Mouse (Mus musculus): Measurements from ENCODE around the gene B3galnt1. TPM values are rescaled to one million over a fixed set of nuclear protein-coding genes. Genes with fewer than 3 reads are reported as not detected.
"Not testable (repeated sequence)": the region's sequence is repeated elsewhere in the genome, so short reads cannot be mapped to it uniquely, and the experiment has no call there.

The B3galnt1 gene
- polyA plus RNA-seq, 1 experiment from 2014 or later, result 29.3 TPM

- H3K27ac ChIP-seq (ENCODE audit: low read depth, low read length), result no peak overlapping the region
- H3K4me3 ChIP-seq (ENCODE audit: low read depth, low read length), result no peak overlapping the region
- no peak for ATAC-seq (replicated peaks; ENCODE audit: insufficient number of reproducible peaks, low FRiP score, low TSS enrichment)
- no peak overlapping the region for H3K4me2 ChIP-seq
- H3K9me3 ChIP-seq (replicated peaks; ENCODE audit: control insufficient read depth, low read length), result no peaks in the 10 kb centered on the region
- peaks cover 3% of the 10 kb centered on the region; the same call in 1 of the 2 replicates for H3K36me3 ChIP-seq (ENCODE audit: control insufficient read depth, insufficient read depth, low read length)
- H3K27me3 ChIP-seq (ENCODE audit: control insufficient read depth, insufficient read depth, low read length), result no peaks in the 10 kb centered on the region
- H3K4me1 ChIP-seq (ENCODE audit: control insufficient read depth, insufficient read depth, low read length), result no peaks in the 10 kb centered on the region
- no peak overlapping the region for H3K9ac ChIP-seq (ENCODE audit: low read depth, low read length)
- WGBS (ENCODE audit: insufficient replicate concordance), result 82% methylated on average over 1 of the region's 1 CpGs
Observed at GRCm38 (mm10) chr3:69578791-69579190, 20.0 kb downstream of the B3galnt1 start.

DNA sequence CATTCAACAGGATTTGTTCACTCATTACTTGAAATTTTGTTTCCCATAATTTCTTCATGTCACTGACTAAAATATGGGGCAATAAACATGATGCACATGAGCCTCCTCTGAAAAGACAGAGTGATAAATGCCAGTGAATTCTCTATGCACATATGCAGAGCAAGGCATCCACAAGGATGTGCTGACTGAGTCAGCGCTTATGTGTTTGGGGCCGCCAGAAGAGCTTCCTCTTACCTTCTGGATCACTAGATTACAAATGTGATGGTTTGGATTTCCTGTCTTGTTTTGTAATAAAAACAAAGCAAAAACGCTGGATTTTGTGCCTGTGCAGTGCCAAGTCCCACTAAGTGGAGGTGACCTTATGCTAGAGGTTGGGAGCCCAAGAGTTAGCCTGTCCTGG lies 22.0 kb downstream of the B3galnt1 start:
- Histone ChIP-seq H3K9me3 (replicated peaks; ENCODE audit: control insufficient read depth, low read length) (no peaks in the 10 kb centered on the region), H3K27me3 (ENCODE audit: control insufficient read depth, insufficient read depth, low read length) (no peaks in the 10 kb centered on the region), H3K4me2 (no peak overlapping the region), H3K9ac (ENCODE audit: low read depth, low read length) (no peak overlapping the region), H3K4me3 (ENCODE audit: low read depth, low read length) (no peak overlapping the region), H3K4me1 (ENCODE audit: control insufficient read depth, insufficient read depth, low read length) (no peaks in the 10 kb centered on the region), H3K36me3 (ENCODE audit: control insufficient read depth, insufficient read depth, low read length) (peaks cover 3% of the 10 kb centered on the region; the same call in 1 of the 2 replicates), H3K27ac (ENCODE audit: low read depth, low read length) (no peak overlapping the region)
- 69% methylated on average over 3 of the region's 3 CpGs for WGBS (ENCODE audit: insufficient replicate concordance)
- ATAC-seq (replicated peaks; ENCODE audit: insufficient number of reproducible peaks, low FRiP score, low TSS enrichment), result no peak

GRCm38 (mm10) chr3:69575577-69575976 lies 23.2 kb downstream of the B3galnt1 start:
- H3K27ac ChIP-seq (ENCODE audit: low read depth, low read length), result no peak overlapping the region
- no peak overlapping the region for H3K9ac ChIP-seq (ENCODE audit: low read depth, low read length)
- no peaks in the 10 kb centered on the region for H3K9me3 ChIP-seq (replicated peaks; ENCODE audit: control insufficient read depth, low read length)
- no peaks in the 10 kb centered on the region for H3K27me3 ChIP-seq (ENCODE audit: control insufficient read depth, insufficient read depth, low read length)
- H3K4me1 ChIP-seq (ENCODE audit: control insufficient read depth, insufficient read depth, low read length), result no peaks in the 10 kb centered on the region
- H3K36me3 ChIP-seq (ENCODE audit: control insufficient read depth, insufficient read depth, low read length), result peaks cover 3% of the 10 kb centered on the region; the same call in 1 of the 2 replicates
- H3K4me3 ChIP-seq (ENCODE audit: low read depth, low read length), result no peak overlapping the region
- 90% methylated on average over 11 of the region's 11 CpGs for WGBS (ENCODE audit: insufficient replicate concordance)
- H3K4me2 ChIP-seq, result no peak overlapping the region
- no peak for ATAC-seq (replicated peaks; ENCODE audit: insufficient number of reproducible peaks, low FRiP score, low TSS enrichment)

GRCm38 (mm10) chr3:69572561-69572960 lies 26.2 kb downstream of the B3galnt1 start:
- Histone ChIP-seq H3K27ac (ENCODE audit: low read depth, low read length) (no peak overlapping the region), H3K9me3 (replicated peaks; ENCODE audit: control insufficient read depth, low read length) (no peaks in the 10 kb centered on the region), H3K27me3 (ENCODE audit: control insufficient read depth, insufficient read depth, low read length) (no peaks in the 10 kb centered on the region), H3K4me1 (ENCODE audit: control insufficient read depth, insufficient read depth, low read length) (no peaks in the 10 kb centered on the region), H3K4me2 (no peak overlapping the region), H3K9ac (ENCODE audit: low read depth, low read length) (no peak overlapping the region), H3K4me3 (ENCODE audit: low read depth, low read length) (no peak overlapping the region), H3K36me3 (ENCODE audit: control insufficient read depth, insufficient read depth, low read length) (peaks cover 1% of the 10 kb centered on the region; the same call in 1 of the 2 replicates)
- 86% methylated on average over 5 of the region's 5 CpGs for WGBS (ENCODE audit: insufficient replicate concordance)
- no peak for ATAC-seq (replicated peaks; ENCODE audit: insufficient number of reproducible peaks, low FRiP score, low TSS enrichment)

- H3K9ac ChIP-seq (ENCODE audit: low read depth, low read length); H3K9me3 ChIP-seq (replicated peaks; ENCODE audit: control insufficient read depth, low read length); H3K36me3 ChIP-seq (ENCODE audit: control insufficient read depth, insufficient read depth, low read length); H3K4me3 ChIP-seq (ENCODE audit: low read depth, low read length); H3K27me3 ChIP-seq (ENCODE audit: control insufficient read depth, insufficient read depth, low read length); H3K27ac ChIP-seq (ENCODE audit: low read depth, low read length); H3K4me1 ChIP-seq (ENCODE audit: control insufficient read depth, insufficient read depth, low read length); ATAC-seq (replicated peaks; ENCODE audit: insufficient number of reproducible peaks, low FRiP score, low TSS enrichment); H3K4me2 ChIP-seq: not testable (repeated sequence)
- WGBS (ENCODE audit: insufficient replicate concordance), result 94% methylated on average over 1 of the region's 1 CpGs
Observed at GRCm38 (mm10) chr3:69565586-69565985, 33.2 kb downstream of the B3galnt1 start.

DNA sequence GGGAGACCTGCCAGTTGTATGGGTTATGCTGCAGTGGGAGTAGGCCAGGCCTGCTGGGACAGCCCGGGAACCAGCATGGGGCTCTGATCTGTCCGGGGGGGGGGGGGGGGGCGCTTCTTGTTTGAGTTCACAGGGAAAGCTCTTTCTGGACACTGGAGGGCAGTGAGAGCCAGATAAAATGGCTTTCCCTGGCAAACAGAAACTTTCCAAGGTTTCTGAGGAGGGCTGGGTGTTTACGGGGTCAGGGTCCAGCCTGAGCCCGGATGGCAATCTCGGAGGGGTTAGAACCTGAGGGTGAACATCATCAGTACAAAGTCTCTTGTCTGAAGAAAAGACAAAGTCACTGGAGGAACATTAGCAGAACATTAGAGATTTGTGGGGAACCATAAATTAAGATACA lies 35.4 kb downstream of the B3galnt1 start:
- no peaks in the 10 kb centered on the region for H3K27me3 ChIP-seq (ENCODE audit: control insufficient read depth, insufficient read depth, low read length)
- no peak overlapping the region for H3K4me2 ChIP-seq
- WGBS (ENCODE audit: insufficient replicate concordance), result 70% methylated on average over 6 of the region's 6 CpGs
- H3K36me3 ChIP-seq (ENCODE audit: control insufficient read depth, insufficient read depth, low read length), result no peaks in the 10 kb centered on the region
- ATAC-seq (replicated peaks; ENCODE audit: insufficient number of reproducible peaks, low FRiP score, low TSS enrichment), result no peak
- H3K27ac ChIP-seq (ENCODE audit: low read depth, low read length), result no peak overlapping the region
- H3K4me1 ChIP-seq (ENCODE audit: control insufficient read depth, insufficient read depth, low read length), result peaks cover 10% of the 10 kb centered on the region; the same call in 1 of the 2 replicates
- no peaks in the 10 kb centered on the region for H3K9me3 ChIP-seq (replicated peaks; ENCODE audit: control insufficient read depth, low read length)
- no peak overlapping the region for H3K9ac ChIP-seq (ENCODE audit: low read depth, low read length)
- H3K4me3 ChIP-seq (ENCODE audit: low read depth, low read length), result no peak overlapping the region

DNA sequence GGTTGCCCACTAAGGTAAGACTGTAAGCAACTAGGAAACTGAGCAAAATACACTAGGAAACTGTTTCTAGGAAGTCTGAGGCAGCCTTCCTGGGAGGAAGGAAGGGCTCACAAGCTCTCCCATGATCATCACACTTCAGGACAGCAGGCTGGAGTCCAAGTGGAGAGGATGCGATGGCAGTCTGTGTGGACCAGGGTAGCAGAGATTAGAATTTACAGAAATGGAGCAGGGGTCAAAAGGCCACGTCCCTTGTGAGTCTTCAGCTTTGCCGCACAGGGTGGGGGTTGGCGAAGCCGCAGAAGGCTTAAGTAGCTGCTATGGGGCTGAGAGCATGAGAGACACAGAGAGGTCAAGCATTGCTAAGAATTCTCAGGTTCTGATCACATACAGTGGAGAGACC lies 37.1 kb downstream of the B3galnt1 start:
- no peak overlapping the region for H3K27ac ChIP-seq (ENCODE audit: low read depth, low read length)
- H3K4me1 ChIP-seq (ENCODE audit: control insufficient read depth, insufficient read depth, low read length), result peaks cover 14% of the 10 kb centered on the region; the same call in 1 of the 2 replicates
- no peaks in the 10 kb centered on the region for H3K27me3 ChIP-seq (ENCODE audit: control insufficient read depth, insufficient read depth, low read length)
- 44% methylated on average over 5 of the region's 5 CpGs for WGBS (ENCODE audit: insufficient replicate concordance)
- H3K9ac ChIP-seq (ENCODE audit: low read depth, low read length), result no peak overlapping the region
- H3K4me2 ChIP-seq, result no peak overlapping the region
- no peaks in the 10 kb centered on the region for H3K36me3 ChIP-seq (ENCODE audit: control insufficient read depth, insufficient read depth, low read length)
- no peak for ATAC-seq (replicated peaks; ENCODE audit: insufficient number of reproducible peaks, low FRiP score, low TSS enrichment)
- H3K9me3 ChIP-seq (replicated peaks; ENCODE audit: control insufficient read depth, low read length), result no peaks in the 10 kb centered on the region
- no peak overlapping the region for H3K4me3 ChIP-seq (ENCODE audit: low read depth, low read length)

DNA sequence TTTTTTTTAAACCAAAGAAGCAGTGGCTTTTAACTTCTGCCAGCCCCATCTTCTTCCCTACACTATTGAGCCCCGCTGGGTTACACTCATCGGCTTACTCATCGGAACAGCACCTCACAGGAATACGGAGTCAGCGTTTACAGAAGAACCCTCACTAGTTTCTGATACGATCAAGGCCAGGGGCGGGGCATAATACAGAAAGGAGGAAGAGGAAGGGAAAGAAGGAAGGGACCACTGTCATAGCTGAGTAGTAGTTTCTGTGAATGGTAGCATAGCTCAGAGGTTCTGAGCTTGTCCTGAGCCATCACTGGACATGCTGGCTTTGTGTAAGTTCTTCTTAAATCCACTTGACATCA lies 38.8 kb downstream of the B3galnt1 start:
- no peak overlapping the region for H3K4me3 ChIP-seq (ENCODE audit: low read depth, low read length)
- no peaks in the 10 kb centered on the region for H3K36me3 ChIP-seq (ENCODE audit: control insufficient read depth, insufficient read depth, low read length)
- no peak for ATAC-seq (replicated peaks; ENCODE audit: insufficient number of reproducible peaks, low FRiP score, low TSS enrichment)
- H3K4me2 ChIP-seq, result no peak overlapping the region
- H3K9ac ChIP-seq (ENCODE audit: low read depth, low read length), result no peak overlapping the region
- WGBS (ENCODE audit: insufficient replicate concordance), result 87% methylated on average over 7 of the region's 7 CpGs
- no peaks in the 10 kb centered on the region for H3K27me3 ChIP-seq (ENCODE audit: control insufficient read depth, insufficient read depth, low read length)
- H3K9me3 ChIP-seq (replicated peaks; ENCODE audit: control insufficient read depth, low read length), result no peaks in the 10 kb centered on the region
- no peak overlapping the region for H3K27ac ChIP-seq (ENCODE audit: low read depth, low read length)
- peaks cover 14% of the 10 kb centered on the region for H3K4me1 ChIP-seq (ENCODE audit: control insufficient read depth, insufficient read depth, low read length)

GRCm38 (mm10) chr3:69559316-69559974 lies 39.3 kb downstream of the B3galnt1 start:
- H3K4me1 ChIP-seq (ENCODE audit: control insufficient read depth, insufficient read depth, low read length), result peaks cover 14% of the 10 kb centered on the region
- H3K4me2 ChIP-seq, result no peak overlapping the region
- H3K9ac ChIP-seq (ENCODE audit: low read depth, low read length), result no peak overlapping the region
- WGBS (ENCODE audit: insufficient replicate concordance), result 63% methylated on average over 6 of the region's 6 CpGs
- no peaks in the 10 kb centered on the region for H3K27me3 ChIP-seq (ENCODE audit: control insufficient read depth, insufficient read depth, low read length)
- H3K36me3 ChIP-seq (ENCODE audit: control insufficient read depth, insufficient read depth, low read length), result no peaks in the 10 kb centered on the region
- H3K4me3 ChIP-seq (ENCODE audit: low read depth, low read length), result no peak overlapping the region
- no peak overlapping the region for H3K27ac ChIP-seq (ENCODE audit: low read depth, low read length)
- no peaks in the 10 kb centered on the region for H3K9me3 ChIP-seq (replicated peaks; ENCODE audit: control insufficient read depth, low read length)
- no peak for ATAC-seq (replicated peaks; ENCODE audit: insufficient number of reproducible peaks, low FRiP score, low TSS enrichment)
